Mouse (Mus musculus): ENCODE measurements at regions not wholly inside any gene's neighbourhood (a gene's known extent, or its start where the extent isn't known, plus 50 kb on each side); places are given as distances from the start of the nearest gene placed in this dataset.

DNA sequence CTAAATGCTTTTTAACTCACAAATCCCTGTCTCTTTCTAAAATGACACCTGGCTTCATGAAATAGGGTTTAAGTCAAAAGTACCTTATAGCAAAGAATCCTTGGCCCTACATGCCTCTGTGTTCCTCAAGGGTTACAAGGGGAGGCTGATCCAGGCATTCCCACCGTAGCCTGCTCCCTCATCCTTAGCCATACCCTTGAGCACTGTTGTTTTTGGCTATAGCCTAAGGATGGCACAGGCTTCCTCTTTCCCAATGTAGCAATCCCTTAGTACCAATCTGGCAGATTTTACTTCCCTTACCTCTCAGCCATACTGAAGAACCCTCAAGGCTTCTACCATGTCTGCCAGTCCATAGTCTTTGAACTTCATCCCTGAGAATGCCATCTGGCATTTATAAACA is 194.2 kb upstream of the Gm9747 start:
- intact Hi-C loops (cut with DNase I): no loop called here

DNA sequence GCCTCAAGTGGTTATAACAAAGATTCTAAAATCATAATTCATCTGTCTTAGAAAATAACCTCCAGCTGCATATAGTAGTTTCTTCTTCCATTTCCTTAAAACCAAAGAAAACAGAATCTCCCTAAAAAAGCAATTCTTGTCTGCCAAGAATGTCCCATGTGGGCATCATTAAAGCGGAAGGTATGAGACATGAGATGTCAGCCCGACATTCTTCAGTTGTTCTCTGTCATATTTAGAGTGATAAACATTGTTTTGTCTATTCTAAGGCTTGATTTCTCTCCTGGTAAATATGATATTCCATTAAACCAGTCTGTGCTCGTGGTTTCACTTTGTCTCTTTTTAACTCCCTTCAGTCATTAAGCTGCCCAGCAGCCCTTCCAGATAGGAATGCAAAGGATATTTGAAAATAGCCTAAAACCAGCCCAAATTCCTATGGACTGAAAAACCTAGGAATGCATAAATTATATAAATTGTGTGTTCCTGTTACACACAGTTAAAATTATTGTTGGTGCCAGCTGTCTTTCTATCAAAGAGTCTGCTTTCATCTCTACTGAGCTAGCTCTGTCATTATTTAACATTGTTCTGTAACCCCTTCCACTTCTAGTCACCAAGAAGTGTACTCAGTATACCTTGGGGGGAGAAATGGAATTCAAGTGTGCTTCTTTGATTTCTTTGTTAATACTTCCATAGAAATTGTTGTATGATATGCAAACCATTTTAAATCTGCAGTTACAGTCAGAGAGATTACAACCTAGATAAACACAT is 191.4 kb upstream of the Gm9747 start:
- intact Hi-C loops (cut with DNase I): no loop called here

DNA sequence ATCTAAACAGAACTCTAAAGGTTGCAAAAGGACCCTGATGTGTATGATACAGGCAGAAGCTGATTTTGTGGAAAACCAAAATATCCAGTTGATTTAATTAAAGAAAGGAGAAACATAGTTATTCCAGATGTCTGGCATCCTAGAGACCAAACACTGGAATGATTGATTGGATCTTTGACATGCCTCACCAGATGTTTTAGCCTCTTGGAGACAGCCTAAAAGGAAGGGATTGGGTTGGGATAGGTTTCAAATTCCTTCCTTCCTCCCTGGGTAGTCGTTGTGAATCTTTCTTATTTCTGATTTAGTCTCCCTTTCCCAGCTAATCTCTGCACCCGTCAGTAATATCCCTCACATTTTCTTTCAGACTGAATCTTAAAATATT is 190.9 kb upstream of the Gm9747 start:
- intact Hi-C loops (cut with DNase I): no loop called here

DNA sequence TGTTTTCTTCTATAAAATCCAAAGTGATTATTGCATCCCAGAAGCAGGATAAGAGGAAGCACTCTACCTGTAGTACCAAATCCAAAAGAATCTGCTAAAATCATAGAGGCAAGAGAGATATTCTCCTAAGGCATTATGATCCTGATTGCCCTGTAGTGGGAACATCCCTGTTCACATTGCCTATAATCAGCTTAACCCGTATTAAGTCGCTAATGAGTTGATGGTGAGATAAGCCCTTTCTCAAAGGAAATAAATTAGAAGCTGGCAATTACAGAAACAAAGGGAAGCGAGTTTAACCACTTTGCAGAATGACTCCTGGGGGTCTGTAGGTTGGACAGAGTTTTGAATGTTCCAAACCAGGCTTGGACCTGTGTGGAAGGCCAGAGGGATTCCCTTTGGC is 190.4 kb upstream of the Gm9747 start:
- intact Hi-C loops (cut with DNase I): no loop called here

DNA sequence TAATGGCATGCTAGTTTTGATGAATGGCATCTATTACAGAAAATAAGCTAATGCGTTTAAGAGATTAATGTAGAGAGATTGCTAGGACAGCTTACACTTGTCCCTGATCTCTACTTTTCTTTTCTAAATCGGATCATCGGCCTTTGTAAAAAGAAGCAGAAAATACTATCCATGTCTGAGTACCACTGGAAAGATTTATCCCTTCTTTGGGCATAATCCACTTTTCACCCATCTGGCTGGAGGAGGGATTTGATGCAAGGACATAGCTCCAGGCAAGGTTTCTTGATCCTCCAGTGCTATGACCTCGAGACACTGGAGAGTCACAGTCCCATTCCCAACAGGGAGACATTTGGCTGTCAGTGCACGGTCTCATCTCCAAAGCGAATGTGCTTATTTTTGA is 166.6 kb upstream of the Gm9747 start:
- intact Hi-C loops (cut with DNase I): no loop called here

DNA sequence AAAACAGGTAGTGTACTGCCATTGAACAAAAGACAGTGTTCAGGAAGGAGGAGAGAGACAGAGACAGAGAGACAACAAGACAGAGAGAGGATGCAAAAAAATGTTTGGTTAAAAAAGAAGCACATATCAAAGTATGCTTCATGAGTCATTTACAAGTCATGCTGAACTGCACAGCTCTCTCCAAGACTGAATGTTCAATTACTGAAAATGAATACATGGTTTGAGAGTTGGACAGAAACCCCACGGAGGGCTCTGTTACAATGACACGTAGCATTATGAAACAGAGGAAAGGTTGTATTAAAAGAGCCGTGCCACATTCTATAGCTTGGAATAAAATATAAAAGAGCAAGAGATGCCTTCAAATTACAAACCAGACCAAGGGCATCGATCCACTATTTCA is 164.3 kb upstream of the Gm9747 start:
- intact Hi-C loops (cut with DNase I): no loop called here

DNA sequence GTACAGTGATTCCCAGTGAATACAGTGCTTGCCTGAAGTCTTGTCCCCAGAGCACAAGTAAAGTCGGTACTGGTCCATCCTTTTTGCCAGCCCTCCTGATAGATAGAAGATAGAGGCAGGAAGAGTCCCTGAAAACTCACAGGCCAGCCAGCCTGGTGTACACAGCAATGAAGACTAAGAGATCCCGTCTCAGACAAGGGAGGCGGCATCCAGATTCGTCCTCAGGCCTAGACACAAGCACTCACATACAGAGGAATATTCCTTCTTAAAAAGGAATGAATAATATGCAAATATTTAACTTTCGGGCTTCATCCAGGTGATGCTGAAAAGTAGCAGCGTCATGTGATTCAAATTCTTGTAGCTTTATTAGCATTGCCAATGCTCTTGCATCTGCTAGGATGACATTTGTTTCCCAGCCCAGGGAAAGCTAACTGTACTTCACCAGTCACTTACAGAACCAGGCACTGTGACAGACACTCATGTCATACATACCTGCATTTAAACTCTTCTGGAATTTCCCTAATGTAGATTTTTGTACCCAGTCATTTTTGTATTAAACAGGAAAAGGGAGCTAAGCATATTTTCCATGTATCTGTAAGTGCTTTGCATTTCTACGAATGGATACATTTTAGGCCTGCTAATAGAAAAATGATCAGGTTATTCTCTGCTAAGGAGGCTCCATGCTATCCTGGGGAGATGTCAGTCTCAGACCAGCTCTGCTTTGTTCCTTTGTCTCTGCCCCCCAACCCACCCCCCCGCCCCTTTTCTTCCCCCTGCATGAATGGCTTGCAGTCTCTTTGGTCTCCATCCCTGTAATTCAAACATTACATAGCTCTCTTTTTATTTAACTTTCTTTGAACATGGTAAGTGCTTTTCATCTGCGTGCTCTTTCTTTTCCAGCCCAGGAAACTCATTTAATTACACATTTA is 162.5 kb upstream of the Gm9747 start:
- intact Hi-C loops (cut with DNase I): no loop called here

DNA sequence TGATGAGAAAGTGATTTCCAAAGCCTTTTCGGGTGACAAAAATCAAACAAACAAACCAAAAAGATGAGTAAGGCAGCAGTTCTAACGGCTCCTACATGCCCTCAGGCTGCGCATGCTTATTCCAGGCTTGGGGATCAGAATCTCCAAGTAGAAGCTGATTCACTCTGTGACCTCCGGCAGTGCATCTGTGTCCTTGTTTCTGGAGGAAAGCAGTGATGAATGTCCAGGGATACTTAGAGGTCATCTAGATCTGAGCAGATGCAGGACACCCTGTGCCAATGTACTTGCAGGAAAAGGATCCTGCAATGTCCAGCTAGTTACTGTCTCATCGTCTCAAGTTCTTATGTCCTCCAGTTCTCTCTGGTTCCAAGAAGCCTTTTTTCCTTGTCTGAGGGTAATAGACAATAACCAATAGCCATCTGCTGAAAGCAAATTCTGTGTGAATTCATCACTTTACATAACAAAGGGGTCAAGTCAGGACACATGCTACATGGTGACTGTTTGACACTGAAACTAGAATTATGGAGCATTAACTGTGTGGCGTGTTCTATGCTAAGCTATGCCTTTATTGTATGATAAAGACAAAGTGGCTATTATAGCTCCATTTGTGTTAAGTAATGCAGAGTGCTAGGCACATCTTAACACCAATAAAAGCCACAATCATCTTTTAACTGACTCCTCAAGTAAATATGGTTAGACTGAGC is 143.6 kb upstream of the Gm9747 start:
- intact Hi-C loops (cut with DNase I): no loop called here

DNA sequence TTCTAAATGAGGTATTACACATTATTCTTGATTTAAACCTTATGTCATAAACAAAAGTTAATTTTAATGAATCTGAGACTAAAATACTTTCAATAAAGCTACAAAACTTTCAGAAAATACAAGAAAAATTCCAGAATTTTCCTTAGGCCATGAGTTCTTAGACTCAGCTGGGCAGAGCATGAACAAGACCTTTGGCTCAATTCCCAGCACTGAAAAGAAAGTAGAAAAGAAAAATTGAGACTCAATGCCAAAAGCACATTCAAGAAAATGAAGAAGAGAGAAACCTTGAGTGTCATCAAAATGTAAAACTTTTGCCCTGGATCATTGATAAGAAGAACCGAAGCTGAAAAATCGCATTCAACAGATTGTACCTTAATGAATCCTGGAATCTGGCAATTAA is 137.8 kb upstream of the Gm9747 start:
- intact Hi-C loops (cut with DNase I): loop anchor here (10.0 kb wide), 1 partner anchor 190 kb away; no protein-coding TSS in a partner anchor

DNA sequence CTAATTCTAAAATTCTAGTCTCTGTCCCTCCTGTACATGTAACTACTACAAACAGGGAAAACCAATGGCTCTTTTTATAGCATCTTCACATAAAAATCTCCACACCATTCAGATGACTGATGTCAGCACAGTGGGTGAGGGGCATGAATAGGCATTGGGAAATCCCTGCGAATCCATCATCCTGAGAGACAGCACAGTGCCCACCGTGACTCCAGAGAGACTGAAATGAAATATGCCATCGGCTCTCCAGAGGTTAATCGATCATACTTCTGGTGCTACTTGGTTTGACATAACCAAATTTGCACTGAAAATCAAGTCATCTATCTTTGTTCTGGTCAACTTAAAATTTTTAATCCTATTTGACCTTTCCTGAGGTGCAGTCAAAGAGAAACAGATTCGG is 126.2 kb upstream of the Gm9747 start:
- intact Hi-C loops (cut with DNase I): no loop called here

DNA sequence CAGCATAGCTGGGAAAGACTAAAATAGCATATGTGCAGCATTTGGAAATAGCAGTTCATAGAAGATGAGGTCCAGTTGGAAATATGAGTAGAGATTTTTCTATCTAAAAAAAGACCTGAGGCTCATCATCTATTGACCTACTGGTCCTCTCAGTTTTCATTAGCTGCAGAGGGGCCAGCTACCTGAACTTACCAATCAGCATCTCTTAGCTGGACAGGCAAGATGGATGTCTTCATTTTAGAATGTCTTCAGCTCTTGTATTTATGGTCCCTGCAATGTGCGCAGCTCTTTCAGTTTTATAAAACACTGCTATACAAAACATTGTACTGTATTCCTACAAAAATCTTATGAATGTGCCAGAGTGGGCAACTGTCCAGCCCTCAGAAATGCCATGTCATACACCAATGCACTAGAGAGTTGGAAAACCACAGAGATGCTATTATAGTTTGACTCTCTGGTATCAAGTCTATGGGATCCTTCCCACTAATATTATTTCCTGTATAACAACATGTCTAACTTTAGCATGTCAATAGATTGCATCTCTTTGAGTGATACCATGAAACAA is 122.8 kb upstream of the Gm9747 start:
- intact Hi-C loops (cut with DNase I): no loop called here

DNA sequence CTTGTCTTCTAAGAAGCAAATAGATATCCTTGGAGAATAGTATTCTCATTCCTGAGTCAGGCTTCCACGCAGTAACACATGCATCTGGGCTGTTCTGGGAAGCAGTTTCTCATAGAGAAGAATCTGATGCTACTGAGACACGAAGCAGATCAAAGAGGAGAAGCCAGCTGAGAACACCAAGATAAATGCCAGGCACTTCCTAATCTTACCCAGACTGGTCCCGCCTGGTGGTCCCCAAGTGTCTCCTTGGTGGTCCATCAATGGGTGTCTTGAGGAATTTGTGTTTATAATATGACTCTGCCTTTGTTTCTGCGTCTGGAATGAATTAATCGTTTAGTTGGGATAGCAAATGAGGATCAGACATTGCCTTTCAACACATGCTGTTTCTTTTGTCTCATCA is 120.5 kb upstream of the Gm9747 start:
- intact Hi-C loops (cut with DNase I): no loop called here

DNA sequence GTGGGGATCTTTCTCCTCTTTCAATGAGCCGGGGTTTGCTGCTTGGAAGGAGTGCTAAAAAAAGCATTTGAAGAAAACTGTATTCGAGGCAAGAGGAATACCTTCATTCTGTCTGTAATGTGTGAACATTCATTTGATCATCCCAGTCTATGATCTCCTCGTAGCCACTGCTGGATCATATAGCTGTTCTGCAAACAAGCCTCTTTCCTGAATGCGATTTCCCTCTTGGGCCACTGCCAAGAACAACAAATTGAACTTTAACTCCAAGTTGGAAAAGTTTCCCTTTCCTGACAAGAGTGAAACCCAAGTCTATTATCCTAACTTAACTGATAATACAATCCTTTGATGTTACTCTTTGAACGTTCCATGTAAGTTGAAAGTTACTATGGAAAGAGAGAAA is 108.4 kb upstream of the Gm9747 start:
- intact Hi-C loops (cut with DNase I): no loop called here

DNA sequence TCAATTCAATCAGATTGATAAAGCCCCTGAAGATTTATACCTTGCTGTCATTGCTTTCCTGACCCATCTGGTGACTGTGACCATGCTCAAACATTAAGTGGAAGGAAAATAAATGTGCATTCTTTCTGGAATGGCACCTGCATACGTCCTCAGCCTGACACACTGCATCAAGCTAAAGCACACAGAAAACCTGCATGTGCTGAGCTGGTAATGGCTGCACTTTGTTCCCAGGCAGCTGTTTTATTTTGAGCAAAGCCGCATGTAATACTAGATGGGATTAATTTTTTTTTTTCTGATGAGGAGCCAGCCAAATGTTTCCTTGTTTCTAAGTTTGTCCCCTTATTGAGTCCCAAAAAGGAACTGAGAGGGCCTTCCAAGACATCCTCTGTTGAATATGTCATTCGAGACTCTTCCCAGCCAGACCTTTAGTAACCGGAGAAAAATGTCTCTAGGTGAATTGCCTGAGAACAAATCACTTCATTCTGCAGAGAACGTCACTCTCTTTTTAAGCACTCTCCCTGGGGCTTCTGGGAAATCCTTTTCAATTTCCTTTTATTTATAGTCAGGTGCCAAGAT is 103.1 kb upstream of the Gm9747 start:
- intact Hi-C loops (cut with DNase I): loop anchor here (5.0 kb wide), 1 partner anchor 158 kb away; no protein-coding TSS in a partner anchor

DNA sequence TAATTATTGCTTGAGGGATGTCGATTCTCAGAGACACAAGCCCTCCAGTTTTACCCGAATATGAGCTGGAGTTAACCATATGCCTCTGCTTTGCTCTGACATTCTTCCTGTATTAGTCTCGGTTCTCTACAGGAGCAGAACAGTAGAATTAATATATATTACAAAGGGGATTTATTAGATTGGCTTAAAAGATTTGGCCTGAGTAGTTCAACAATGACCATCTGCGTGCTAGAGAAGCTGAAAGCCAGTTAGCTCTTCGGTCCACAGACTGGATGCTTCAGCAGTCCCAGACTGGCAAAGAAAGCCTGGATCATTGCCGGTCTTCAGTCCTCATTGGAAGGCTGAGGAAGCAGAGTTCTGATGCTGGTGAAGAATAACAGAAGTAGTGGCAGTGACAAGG is 100.4 kb upstream of the Gm9747 start:
- intact Hi-C loops (cut with DNase I): loop anchor here (5.0 kb wide), 1 partner anchor 155 kb away; no protein-coding TSS in a partner anchor

DNA sequence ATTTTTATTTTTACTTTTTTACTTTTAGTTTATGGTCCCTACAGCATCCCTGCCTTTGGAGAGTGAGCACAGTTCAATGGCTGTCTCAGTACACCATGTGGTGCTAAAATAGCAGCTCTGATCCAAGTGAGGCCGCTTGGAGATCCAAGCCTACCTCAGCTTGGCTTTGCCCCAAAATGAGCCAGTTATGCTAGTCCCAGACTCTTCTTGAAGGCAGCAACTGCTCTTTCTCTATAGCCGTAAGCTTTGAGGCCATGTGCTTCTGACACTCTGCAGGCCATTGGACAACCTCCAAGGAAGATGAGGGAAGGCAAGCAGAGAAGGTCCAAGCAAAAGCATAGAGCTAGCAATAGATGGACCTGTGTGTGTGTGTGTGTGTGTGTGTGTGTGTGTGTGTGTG is 98.0 kb upstream of the Gm9747 start:
- intact Hi-C loops (cut with DNase I): loop anchor here (5.0 kb wide), 1 partner anchor 152 kb away; no protein-coding TSS in a partner anchor

DNA sequence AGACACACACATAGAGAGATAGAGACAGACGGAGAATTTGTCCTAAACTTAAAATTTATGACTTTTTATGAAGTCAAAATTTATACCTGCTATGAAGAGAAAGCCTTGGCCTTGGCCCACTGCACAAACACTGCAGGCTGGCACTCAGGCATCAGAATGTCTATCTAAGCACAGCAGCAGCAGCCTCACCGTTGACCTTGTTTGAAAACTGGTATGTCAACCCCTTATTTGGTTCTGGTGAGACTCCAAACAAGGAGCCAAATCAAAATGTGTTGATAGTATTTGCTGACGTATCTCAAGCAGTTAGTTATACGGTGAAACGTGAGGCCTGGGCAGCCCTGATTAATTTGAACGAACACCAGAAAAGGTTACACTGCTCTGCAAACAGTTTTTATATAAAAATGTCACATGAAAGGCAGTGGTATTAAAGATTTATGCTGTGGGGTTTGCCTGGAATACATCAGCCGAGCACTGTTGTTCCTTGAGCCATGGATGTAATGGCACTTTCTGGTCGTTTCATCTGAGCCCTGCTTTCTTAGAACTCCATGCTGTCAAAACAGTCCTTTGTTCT is 97.1 kb upstream of the Gm9747 start:
- intact Hi-C loops (cut with DNase I): no loop called here

DNA sequence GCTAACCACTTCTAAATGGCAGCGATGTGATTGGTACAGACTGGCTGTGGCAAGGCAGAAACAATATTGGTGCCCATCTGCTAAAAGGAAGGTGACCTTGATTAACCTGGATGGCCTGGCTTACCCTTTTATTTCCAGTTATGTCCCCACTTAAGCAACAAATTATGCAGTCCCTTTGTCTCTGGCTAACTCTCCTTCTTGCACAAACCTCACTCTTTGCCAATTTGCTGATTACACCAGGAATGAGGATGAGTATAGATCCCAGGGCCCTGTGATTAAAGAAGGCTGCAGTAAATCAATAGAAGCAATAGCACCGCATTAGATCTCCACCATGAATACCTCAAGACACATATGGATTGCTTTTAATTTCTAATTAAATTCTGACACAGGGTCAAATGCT is 87.7 kb upstream of the Gm9747 start:
- intact Hi-C loops (cut with DNase I): loop anchor here (5.0 kb wide), 1 partner anchor 42 kb away; no protein-coding TSS in a partner anchor

DNA sequence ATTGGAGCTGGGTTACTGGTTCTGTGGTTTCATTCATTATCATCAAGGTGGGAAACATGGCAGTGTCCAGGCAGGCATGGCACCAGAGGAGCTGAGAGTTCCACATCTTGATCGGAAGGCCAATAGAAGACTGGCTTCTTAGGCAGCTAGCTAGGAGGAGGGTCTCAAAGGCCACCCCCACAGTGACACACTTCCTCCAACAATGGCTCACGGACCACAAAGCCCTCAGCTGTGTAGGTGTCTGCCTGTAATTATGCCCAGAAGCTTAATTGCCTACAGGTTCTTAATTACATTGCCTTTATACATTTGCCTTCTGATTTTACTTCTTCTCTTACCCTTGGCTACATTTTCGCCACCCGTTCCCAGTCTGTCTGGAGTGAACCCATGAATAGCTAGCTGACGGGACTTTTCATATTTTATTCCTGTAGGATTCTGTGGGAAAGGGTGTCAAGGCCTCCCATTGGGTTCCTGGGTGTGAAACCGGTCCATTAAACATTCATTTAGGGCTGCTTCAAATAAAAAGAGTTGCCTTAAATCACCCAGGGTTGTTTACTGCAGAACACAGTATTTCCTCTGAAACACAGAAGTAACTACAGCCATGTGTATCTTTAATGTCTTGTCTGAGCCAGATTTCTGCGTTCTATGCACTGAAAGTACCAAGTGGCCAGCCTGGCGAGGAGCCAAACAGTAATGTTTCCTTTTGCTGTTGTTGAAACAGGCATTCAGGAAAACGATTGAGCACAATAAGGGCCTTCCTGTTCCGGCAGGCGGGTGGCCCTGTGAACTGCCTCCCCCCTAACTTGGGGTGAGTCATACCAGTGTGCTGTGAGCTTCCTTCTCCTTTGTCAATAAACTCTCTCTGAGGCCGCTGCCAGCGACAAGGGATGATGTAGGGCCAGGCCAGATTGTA is 82.4 kb upstream of the Gm9747 start:
- intact Hi-C loops (cut with DNase I): no loop called here

DNA sequence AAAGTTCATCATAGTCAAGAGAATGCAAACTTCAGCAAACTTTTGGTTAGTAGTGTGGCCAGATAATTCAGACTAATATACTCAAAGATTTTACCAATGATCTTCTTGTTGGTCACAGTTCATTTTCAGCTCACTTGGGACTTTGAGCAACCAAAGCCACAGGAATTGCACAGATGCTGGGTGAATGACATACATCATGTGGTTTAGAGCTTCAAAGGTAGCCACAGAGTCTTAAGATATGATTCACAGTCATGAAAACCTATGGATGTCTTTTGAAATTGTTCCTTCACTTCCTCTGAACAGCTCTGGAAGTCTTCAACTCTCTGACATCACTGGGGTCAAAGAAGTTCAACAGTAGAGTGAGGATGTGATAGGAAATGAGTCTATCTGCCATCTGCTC is 77.0 kb upstream of the Gm9747 start:
- intact Hi-C loops (cut with DNase I): no loop called here
